Comparison of ENCODE assay signal across 12 mouse cellular contexts in genomic region chr4:150523351-150523750, GRCm38 (mm10).
A peak's percentile ranks its signal among the peaks of the same experiment; 100 is the strongest.
DNase-seq lines count a peak whose midpoint lies in the region; ATAC-seq lines count a peak whose summit lies in the region.
"Had no signal": no experiment of that assay in that cellular context is flagged by ENCODE, and none has a peak within 500 bp of the region (broad histone marks: within the 10 kb centered on the region; RNA-seq: fewer than 3 reads in every experiment).

No protein-coding gene starts in this region.

- H3K4me2 ChIP-seq in hindbrain, embryonic 12.5 days (replicated peaks): no peak overlapping the region
- H3K4me2 ChIP-seq in hindbrain, embryonic 11.5 days (replicated peaks; ENCODE audit: low read depth, low read length): no peak overlapping the region

- no peaks in the 10 kb centered on the region for H3K27me3 ChIP-seq in hindbrain, embryonic 12.5 days
- no peaks in the 10 kb centered on the region for H3K27me3 ChIP-seq in hindbrain, embryonic 11.5 days (ENCODE audit: control insufficient read depth, insufficient read depth, low read length)
- H3K27me3 ChIP-seq: Patski had no signal

- H3K9ac ChIP-seq in hindbrain, embryonic 12.5 days: no peak overlapping the region
- H3K9ac ChIP-seq in hindbrain, embryonic 11.5 days (ENCODE audit: low read depth, low read length): no peak overlapping the region

- H3K9me3 ChIP-seq in hindbrain, embryonic 12.5 days (replicated peaks): no peaks in the 10 kb centered on the region
- no peaks in the 10 kb centered on the region for H3K9me3 ChIP-seq in hindbrain, embryonic 11.5 days (ENCODE audit: control insufficient read depth, low read length)

- peak overlapping the region; percentile 40; the same call in 1 of the 2 replicates for H3K27ac ChIP-seq in hindbrain, embryonic 12.5 days
- H3K27ac ChIP-seq in hindbrain, embryonic 11.5 days (ENCODE audit: low read depth, low read length): no peak overlapping the region

- H3K36me3 ChIP-seq in hindbrain, embryonic 12.5 days: peaks cover 7% of the 10 kb centered on the region; the same call in 1 of the 2 replicates
- H3K36me3 ChIP-seq in hindbrain, embryonic 11.5 days (ENCODE audit: control insufficient read depth, insufficient read depth, low read length): no peaks in the 10 kb centered on the region

- no peak for ATAC-seq in hindbrain, embryonic 12.5 days (ENCODE audit: low FRiP score)
- ATAC-seq in hindbrain, embryonic 11.5 days (ENCODE audit: low FRiP score): no peak
- ATAC-seq in monocyte, adult 5-6 weeks (replicated peaks; ENCODE audit: insufficient number of reproducible peaks, low FRiP score, low TSS enrichment, poor library complexity, severe bottlenecking): peak; percentile 59; the same call in 1 of the 2 replicates
- ATAC-seq in frontal cortex, adult (ENCODE audit: low TSS enrichment): no peak
- ATAC-seq: lung, postnatal 0 days; Patski had no signal

- DNase-seq in hindbrain, embryonic 11.5 days (ENCODE audit: low spot score): no peak
- DNase-seq in WW6 (ENCODE audit: low read depth, low spot score) (peak; percentile 66), liver (peak; percentile 84)
- no peak for DNase-seq in adrenal gland, postnatal 4 days (ENCODE audit: low spot score in 2 of 2)
- no peak for DNase-seq in left cerebral cortex, adult 11 months (ENCODE audit: low spot score)
- DNase-seq: cerebellum, adult 9-10 months; layer of hippocampus, adult 9-11 months had no signal

- peaks cover 12% of the 10 kb centered on the region; the same call in 1 of the 2 replicates for H3K4me1 ChIP-seq in hindbrain, embryonic 12.5 days
- H3K4me1 ChIP-seq in hindbrain, embryonic 11.5 days (replicated peaks; ENCODE audit: control insufficient read depth, insufficient read depth, low read length): no peaks in the 10 kb centered on the region

- no peak overlapping the region for H3K4me3 ChIP-seq in hindbrain, embryonic 12.5 days
- H3K4me3 ChIP-seq in hindbrain, embryonic 11.5 days (ENCODE audit: low read depth, low read length): no peak overlapping the region

Comparison
In these comparisons a context has a peak if more than half of its experiments do, and no peak if none do; other contexts are left out.
1. DNase-seq: peak in WW6 (single experiment) and liver (single experiment); none in hindbrain, embryonic 11.5 days (single experiment), adrenal gland, postnatal 4 days (0 of 2) and left cerebral cortex, adult 11 months (single experiment).